Mouse (Mus musculus) natural killer cell, adult 2 months (primary cell): Measurements from ENCODE around the gene Ndufc2.

Experiments used
- DNase-seq, 2 experiments: peaks; one replicate each; pipeline ENCODE4 v3.0.0; 2022; ENCODE audit warnings: low spot score in 2 of 2

Ndufc2 gene

GRCm38 (mm10) chr7:97387561-97388147 lies 12.1 kb upstream of the Ndufc2 start:
- DNase-seq = no peak

DNA sequence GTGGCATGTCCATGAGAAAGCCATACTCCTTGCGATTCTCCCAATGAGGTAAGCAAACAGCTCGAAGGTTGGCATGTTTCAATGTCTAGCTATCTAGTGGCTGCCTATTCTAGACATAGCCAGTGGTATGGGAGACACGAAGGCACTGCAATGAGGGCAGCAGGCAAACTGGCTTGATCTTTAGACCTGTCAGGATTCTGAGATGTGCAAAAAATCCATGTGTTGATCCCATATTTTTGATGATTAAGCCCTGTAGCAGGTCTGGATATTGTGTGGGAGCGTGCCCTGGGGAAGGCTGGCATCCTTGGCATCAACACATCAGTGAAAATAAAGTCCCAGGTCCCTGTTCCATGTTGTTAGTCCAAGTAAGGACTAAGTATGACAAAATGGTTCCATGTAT lies 11.3 kb upstream of the Ndufc2 start:
- DNase-seq = no peak

GRCm38 (mm10) chr7:97391293-97392078 lies 8.3 kb upstream of the Ndufc2 start:
- no peak for DNase-seq

- DNase-seq = no peak
Observed at GRCm38 (mm10) chr7:97392079-97392445, 7.7 kb upstream of the Ndufc2 start.

DNA sequence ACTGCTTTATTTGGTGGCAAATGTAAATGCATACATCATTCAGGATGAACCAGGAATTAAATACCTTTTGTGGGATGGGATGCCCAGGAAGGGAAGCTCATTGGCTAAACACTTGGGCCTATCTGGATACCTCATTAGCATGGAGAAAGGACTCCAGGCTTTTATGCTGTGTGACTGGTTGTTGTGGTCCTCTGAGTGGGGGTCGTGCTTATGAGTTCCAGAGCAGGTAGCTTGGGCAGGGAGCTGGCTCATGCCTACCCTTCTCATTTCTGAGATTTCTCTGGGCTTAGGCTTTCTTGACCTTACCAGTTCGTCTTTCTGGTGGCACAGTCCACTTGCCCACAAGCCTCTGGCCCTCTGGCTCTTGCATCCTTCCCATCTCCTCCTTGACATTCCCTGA lies 5.4 kb upstream of the Ndufc2 start:
- DNase-seq = no peak

GRCm38 (mm10) chr7:97398943-97399342 lies 860 bp upstream of the Ndufc2 start:
- no peak for DNase-seq

GRCm38 (mm10) chr7:97407145-97407544 lies 7.3 kb downstream of the Ndufc2 start:
- DNase-seq = no peak

- no peak for DNase-seq
Observed at GRCm38 (mm10) chr7:97411106-97411505, 11.3 kb downstream of the Ndufc2 start.

GRCm38 (mm10) chr7:97411575-97411974 lies 11.8 kb downstream of the Ndufc2 start:
- no peak for DNase-seq

DNA sequence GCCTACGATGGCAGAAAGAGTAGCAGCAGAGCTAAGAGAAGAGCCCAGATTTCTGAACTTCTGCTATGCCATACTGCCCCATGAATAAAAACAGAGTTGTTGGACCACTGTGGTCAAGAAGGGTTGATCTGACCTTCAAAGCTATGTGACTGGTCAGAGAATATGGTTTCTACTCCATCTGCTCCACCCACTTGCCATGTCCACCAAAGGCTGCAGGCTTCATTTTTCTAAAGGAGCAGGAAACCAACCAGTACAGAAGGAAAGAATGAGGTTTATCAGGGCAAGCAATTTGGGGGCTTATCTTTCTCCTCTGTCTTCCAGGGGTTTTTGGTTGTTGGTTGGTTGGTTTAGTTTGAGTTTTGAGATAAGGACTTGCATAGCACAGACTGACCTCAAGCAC lies 14.2 kb downstream of the Ndufc2 start:
- no peak for DNase-seq

DNA sequence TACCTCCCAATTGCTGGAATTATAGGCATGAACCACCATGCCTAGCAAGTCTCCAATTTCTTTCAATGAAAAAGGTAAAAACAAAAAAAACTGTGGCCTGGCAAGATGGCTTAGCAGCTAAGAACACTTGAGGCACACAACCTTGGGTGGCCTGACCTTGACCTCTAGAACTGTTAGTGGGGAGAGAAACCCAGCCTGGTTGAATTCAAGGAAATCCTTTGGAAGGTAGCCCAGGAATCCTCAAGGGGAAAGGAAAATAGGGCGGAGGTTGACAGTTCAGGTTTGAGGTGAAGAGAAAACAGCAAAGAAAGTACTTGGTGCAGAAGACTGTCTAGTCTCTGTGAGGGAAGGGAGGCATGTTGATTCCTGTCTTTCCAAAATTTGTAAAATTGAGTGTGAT lies 14.6 kb downstream of the Ndufc2 start:
- no peak for DNase-seq

DNA sequence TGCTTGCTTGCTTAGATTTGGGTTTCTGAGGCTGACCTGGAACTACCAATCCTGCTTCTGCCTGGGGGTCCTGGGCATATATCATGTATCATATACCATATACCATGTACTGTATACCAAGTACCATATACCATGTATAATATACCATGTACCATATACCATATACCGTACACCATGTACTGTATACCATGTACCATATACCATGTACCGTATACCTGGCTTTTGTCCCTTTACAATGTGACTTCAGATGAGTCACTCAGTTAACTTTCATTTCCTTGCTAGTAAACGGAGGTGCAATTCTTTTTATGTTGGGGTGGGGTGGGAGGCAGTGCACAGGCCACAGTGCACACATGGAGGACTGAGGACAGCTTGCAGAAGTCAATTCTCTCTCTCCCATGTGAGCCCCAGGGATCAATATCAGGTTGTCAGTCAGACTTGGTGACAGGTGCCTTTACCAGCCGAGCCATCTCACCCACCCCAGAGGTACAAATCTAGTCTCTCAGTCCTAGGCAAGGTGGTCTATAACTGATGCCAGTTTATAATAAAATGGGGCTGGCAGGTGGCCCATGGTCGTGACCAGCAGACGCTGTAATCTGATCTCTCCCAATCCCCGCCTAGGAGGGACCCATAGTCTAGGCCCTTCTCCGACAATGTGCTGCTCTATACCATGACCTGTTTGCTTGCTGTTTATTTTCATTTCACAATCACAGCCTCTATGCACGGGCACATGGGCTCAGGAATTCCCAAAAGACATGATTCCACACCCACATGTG lies 15.3 kb downstream of the Ndufc2 start:
- DNase-seq = no peak

DNA sequence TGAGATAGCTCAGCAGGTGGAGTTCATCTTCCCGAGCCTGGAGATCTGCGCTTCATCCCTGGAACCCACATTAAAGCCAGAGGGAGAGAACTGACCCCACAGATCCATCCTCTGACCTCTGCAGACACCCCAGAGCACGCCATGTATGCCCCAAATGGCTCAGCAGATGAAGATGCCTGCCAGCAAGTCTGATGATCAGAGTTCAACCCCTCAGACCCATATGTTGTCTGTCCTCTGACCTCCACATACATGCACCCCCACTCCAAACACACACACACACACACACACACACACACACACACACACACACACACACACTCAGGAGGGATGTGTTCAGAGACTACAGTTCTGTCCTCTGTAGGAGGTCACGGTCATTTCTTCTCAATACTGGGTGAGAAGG lies 16.7 kb downstream of the Ndufc2 start:
- DNase-seq = no peak

- no peak for DNase-seq
Observed at GRCm38 (mm10) chr7:97416906-97417777, 17.3 kb downstream of the Ndufc2 start, which contains the start of gene Thrsp. Gene Thrsp (minus strand): TSS chr7:97417730.

- DNase-seq = no peak
Observed at GRCm38 (mm10) chr7:97418717-97419116, 18.9 kb downstream of the Ndufc2 start.

GRCm38 (mm10) chr7:97419163-97419562 lies 19.4 kb downstream of the Ndufc2 start:
- no peak for DNase-seq

DNA sequence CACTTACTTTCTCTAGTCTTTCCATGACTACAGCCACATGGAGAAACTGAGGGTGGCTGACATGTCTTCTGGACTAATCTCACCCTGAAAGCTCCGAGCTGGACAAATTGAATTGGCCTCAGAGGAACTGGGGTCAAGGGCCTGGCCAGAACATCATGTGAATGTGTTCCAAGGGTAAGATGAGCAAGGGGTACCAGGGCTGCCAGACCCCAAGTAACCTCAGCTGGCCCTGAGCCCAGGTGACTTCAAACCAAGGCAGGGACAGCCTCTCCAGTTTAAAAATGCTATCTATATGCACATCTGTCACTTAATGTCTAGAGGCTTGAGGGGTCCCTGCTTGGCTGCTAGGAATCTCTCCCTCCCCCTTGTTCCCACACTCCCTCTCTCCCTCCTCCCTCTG lies 20.6 kb downstream of the Ndufc2 start:
- DNase-seq = no peak

GRCm38 (mm10) chr7:97420958-97421651 lies 21.3 kb downstream of the Ndufc2 start:
- DNase-seq = no peak

DNA sequence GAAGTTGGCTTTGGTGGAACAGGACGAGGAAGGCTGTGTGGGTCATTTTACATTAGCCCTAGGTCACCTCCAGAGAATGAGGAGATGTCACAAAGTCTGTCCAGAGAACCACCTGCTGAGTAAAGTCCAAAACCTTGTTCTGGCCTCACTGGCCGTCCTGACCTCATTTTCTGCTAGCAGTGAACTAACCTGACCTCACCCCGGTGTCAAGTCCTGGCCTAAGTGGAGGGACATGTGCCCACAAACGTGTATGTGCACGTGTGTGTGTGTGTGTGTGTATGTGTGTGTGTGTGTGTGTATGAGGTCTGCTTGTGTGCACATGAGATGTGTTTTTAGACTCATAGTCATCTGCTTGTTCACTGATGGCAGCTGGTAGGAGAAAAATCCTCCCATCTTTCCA lies 24.0 kb downstream of the Ndufc2 start:
- no peak for DNase-seq

DNA sequence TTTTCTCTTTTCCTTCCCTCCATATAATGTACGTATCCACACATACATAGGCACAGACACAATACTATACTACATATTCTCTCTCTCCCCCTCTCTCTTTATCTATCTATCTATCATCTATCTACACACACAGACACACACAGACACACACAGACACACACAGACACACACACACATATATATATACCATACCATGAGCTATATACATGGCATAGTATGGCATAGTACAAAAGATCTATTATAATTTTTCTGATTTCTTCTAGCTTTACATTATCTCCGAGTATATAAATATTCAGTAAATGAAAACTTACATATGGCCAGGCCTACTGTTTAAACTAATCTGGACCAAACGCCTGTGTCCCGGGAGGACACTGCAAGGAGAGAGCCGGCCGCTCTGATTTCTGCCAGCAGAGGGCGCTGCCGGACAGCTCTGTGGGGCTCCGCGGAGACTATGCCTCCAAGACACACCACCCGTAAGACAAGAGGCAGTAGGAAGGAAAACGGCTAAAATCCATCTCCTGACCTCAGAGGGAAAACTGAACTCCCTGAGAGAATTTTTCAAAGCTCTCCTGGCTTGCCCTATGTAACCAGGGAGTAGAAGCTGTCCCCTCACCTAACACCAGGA lies 24.9 kb downstream of the Ndufc2 start:
- DNase-seq = peak; percentile 67 to 82

- DNase-seq = no peak
Observed at GRCm38 (mm10) chr7:97426566-97426965, 26.8 kb downstream of the Ndufc2 start.
